Mouse (Mus musculus) c-Kit-negative CD71-positive TER-119-positive erythroid progenitor cells, embryonic 14.5 days (primary cell): ENCODE measurements around the gene Dpp6.

ENCODE experiments used
- DNase-seq: peaks from one replicate; pipeline ENCODE4 v3.0.0-alpha.2; 2013; ENCODE audit warnings: low read depth, low spot score

Dpp6 gene

GRCm38 (mm10) chr5:27286876-27287275 is 469.9 kb downstream of the Dpp6 start:
- no peak for DNase-seq

GRCm38 (mm10) chr5:27291378-27291777 is 474.4 kb downstream of the Dpp6 start:
- DNase-seq: no peak

GRCm38 (mm10) chr5:27292236-27292635 is 475.2 kb downstream of the Dpp6 start:
- DNase-seq: no peak

GRCm38 (mm10) chr5:27304115-27304514 is 487.1 kb downstream of the Dpp6 start:
- DNase-seq: no peak

GRCm38 (mm10) chr5:27306497-27307152 is 489.6 kb downstream of the Dpp6 start:
- no peak for DNase-seq

GRCm38 (mm10) chr5:27310217-27310616 is 493.2 kb downstream of the Dpp6 start:
- no peak for DNase-seq

GRCm38 (mm10) chr5:27316674-27317073 is 499.7 kb downstream of the Dpp6 start:
- DNase-seq: no peak

GRCm38 (mm10) chr5:27317264-27317663 is 500.3 kb downstream of the Dpp6 start:
- DNase-seq: no peak

- no peak for DNase-seq
Measured at GRCm38 (mm10) chr5:27317832-27318231, 500.8 kb downstream of the Dpp6 start.

- no peak for DNase-seq
Measured at GRCm38 (mm10) chr5:27319731-27320130, 502.7 kb downstream of the Dpp6 start.

GRCm38 (mm10) chr5:27322895-27323792 is 506.1 kb downstream of the Dpp6 start:
- DNase-seq: no peak

GRCm38 (mm10) chr5:27324346-27324928 is 507.4 kb downstream of the Dpp6 start:
- DNase-seq: no peak

GRCm38 (mm10) chr5:27336698-27337097 is 519.7 kb downstream of the Dpp6 start:
- no peak for DNase-seq

- no peak for DNase-seq
Measured at GRCm38 (mm10) chr5:27339196-27340030, 522.4 kb downstream of the Dpp6 start.

GRCm38 (mm10) chr5:27342276-27342675 is 525.3 kb downstream of the Dpp6 start:
- no peak for DNase-seq

- no peak for DNase-seq
Measured at GRCm38 (mm10) chr5:27343626-27344025, 526.6 kb downstream of the Dpp6 start.

- DNase-seq: no peak
Measured at GRCm38 (mm10) chr5:27348181-27349095, 531.4 kb downstream of the Dpp6 start.

- no peak for DNase-seq
Measured at GRCm38 (mm10) chr5:27357630-27358029, 540.6 kb downstream of the Dpp6 start.

- DNase-seq: no peak
Measured at GRCm38 (mm10) chr5:27365946-27366345, 548.9 kb downstream of the Dpp6 start.

- no peak for DNase-seq
Measured at GRCm38 (mm10) chr5:27370814-27371213, 553.8 kb downstream of the Dpp6 start.

GRCm38 (mm10) chr5:27373931-27374330 is 556.9 kb downstream of the Dpp6 start:
- DNase-seq: no peak
